Mouse (Mus musculus) brown adipose tissue, adult 24 weeks (tissue): Measurements from ENCODE around the gene Mob3c. TPM values are rescaled to one million over a fixed set of nuclear protein-coding genes. Genes with fewer than 3 reads are reported as not detected.

Source experiments
- H3K27ac ChIP-seq: fragments of 200-500 bp; replicated peaks from 2 replicates; pipeline ENCODE4 v1.5.1; 2012; ENCODE audit warnings: low read depth, mild to moderate bottlenecking, low read length
- H3K4me1 ChIP-seq: fragments of 200-500 bp; 2 replicates; pipeline ENCODE4 v1.6.1; 2012; ENCODE audit warnings: low read length, mixed read lengths; ENCODE audit not compliant: control insufficient read depth, insufficient read depth, insufficient read length
- H3K4me3 ChIP-seq: fragments of 200-500 bp; 2 replicates; pipeline ENCODE4 v1.5.1; 2012; ENCODE audit warnings: low read depth, mild to moderate bottlenecking, low read length, moderate library complexity; ENCODE audit not compliant: insufficient read depth
- polyA plus RNA-seq: library from polyadenylated mRNA; stranded (reverse); fragments of >200 nt; gene quantifications from 2 replicates; pipeline ENCODE4 v1.2.4, GENCODE M21; 2012; ENCODE audit not compliant: missing spikeins, insufficient read depth, insufficient read length

Gene Mob3c
- polyA plus RNA-seq, 1 experiment: 3.8 TPM

- Histone ChIP-seq H3K27ac (no peak overlapping the region), H3K4me3 (no peak overlapping the region), H3K4me1 (no peaks in the 10 kb centered on the region)
Measured at GRCm38 (mm10) chr4:115882195-115882594, 54.3 kb downstream of the Mob3c start.

- Histone ChIP-seq H3K4me1 (no peaks in the 10 kb centered on the region), H3K27ac (no peak within 1 kb of the TSS), H3K4me3 (no peak within 1 kb of the TSS)
Measured at GRCm38 (mm10) chr4:115884022-115884421, 56.1 kb downstream of the Mob3c start, which contains the start of gene Kncn. Gene Kncn, plus strand, starts transcription at chr4:115884400.

Other genes with a start within 250 kb of the Mob3c start
- not detected in 2 replicates for gene Cyp4a32, start 227.1 kb upstream of the Mob3c start, polyA plus RNA-seq
- 16.9 and 27.9 TPM in 2 replicates for gene Cyp4b1, start 180.4 kb upstream of the Mob3c start, polyA plus RNA-seq
- gene Efcab14, start 90.3 kb upstream of the Mob3c start, polyA plus RNA-seq: 17.3 and 26.7 TPM in 2 replicates
- gene Tex38, start 47.1 kb upstream of the Mob3c start, polyA plus RNA-seq: not detected in 2 replicates
- 48.5 and 53.5 TPM in 2 replicates for gene Atpaf1, start 43.3 kb upstream of the Mob3c start, polyA plus RNA-seq
- 13.8 and 14.1 TPM in 2 replicates for gene Mknk1, start 11.1 kb downstream of the Mob3c start, polyA plus RNA-seq
- gene Kncn, start 56.3 kb downstream of the Mob3c start, polyA plus RNA-seq: not detected in 2 replicates
- not detected in 2 replicates for gene 6430628N08Rik, start 62.6 kb downstream of the Mob3c start, polyA plus RNA-seq
- gene Dmbx1, start 111.8 kb downstream of the Mob3c start, polyA plus RNA-seq: not detected in 2 replicates
- not detected in 2 replicates for gene Faah, start 189.8 kb downstream of the Mob3c start, polyA plus RNA-seq
- 22.6 and 35.3 TPM in 2 replicates for gene Nsun4, start 225.8 kb downstream of the Mob3c start, polyA plus RNA-seq
- gene Uqcrh, start 247.0 kb downstream of the Mob3c start, polyA plus RNA-seq: 4,457 and 5,170 TPM in 2 replicates
- gene Lrrc41, start 247.2 kb downstream of the Mob3c start, polyA plus RNA-seq: 23.3 and 24.1 TPM in 2 replicates